Mouse (Mus musculus) kidney, embryonic 16.5 days (tissue): ENCODE data around the gene Col6a2. TPM values are rescaled to one million over a fixed set of nuclear protein-coding genes. Genes with fewer than 3 reads are reported as not detected.
A peak's percentile ranks its signal among the peaks of the same experiment; 100 is the strongest.

Source experiments
- ATAC-seq: fragments of 200-750 bp; cut with Nextera tagmentation; 2 replicates; pipeline ENCODE4 v1.8.0; 2017; ENCODE audit warnings: moderate TSS enrichment; ENCODE audit not compliant: low FRiP score, low TSS enrichment
- H3K27ac ChIP-seq: fragments of 300-500 bp; sonication (generic); 2 replicates; pipeline ENCODE4 v1.5.1; 2014; ENCODE audit warnings: low read length
- H3K27me3 ChIP-seq: fragments of 300-500 bp; sonication (generic); 2 replicates; pipeline ENCODE4 v1.6.1; 2014; ENCODE audit warnings: low read length, control low read depth, mixed read lengths; ENCODE audit not compliant: insufficient read depth
- H3K36me3 ChIP-seq: fragments of 300-500 bp; sonication (generic); 2 replicates; pipeline ENCODE4 v1.6.1; 2014; ENCODE audit warnings: low read length, control low read depth, mixed read lengths; ENCODE audit not compliant: insufficient read depth
- H3K4me1 ChIP-seq: fragments of 300-500 bp; sonication (generic); 2 replicates; pipeline ENCODE4 v1.6.1; 2014; ENCODE audit warnings: low read length, control low read depth, mixed read lengths; ENCODE audit not compliant: insufficient read depth
- H3K4me2 ChIP-seq: fragments of 300-500 bp; sonication (generic); replicated peaks from 2 replicates; pipeline ENCODE4 v1.6.1; 2014; ENCODE audit warnings: low read depth, low read length
- H3K4me3 ChIP-seq: fragments of 300-500 bp; sonication (generic); 2 replicates; pipeline ENCODE4 v1.5.1; 2014; ENCODE audit warnings: mild to moderate bottlenecking, low read length
- H3K9ac ChIP-seq: fragments of 300-500 bp; sonication (generic); replicated peaks from 2 replicates; pipeline ENCODE4 v1.6.1; 2014; ENCODE audit warnings: low read length
- H3K9me3 ChIP-seq: fragments of 300-500 bp; sonication (generic); 2 replicates; pipeline ENCODE4 v1.6.1; 2016; ENCODE audit warnings: low read length, control low read depth
- WGBS: fragments of 180-500 bp; shearing (Covaris S2); extraction: QIAGEN DNeasy Blood & Tissue Kit; methylation state at CpG from one replicate; pipeline ENCODE4 v1.1.7; 2014; 5-methylcytosine and 5-hydroxymethylcytosine counted together
- polyA plus RNA-seq: library from polyadenylated mRNA; unstranded; fragments of >200 nt; fragmentation: Nextera tagmentation; extraction: Ambion mirVana; gene quantifications from 2 replicates; pipeline ENCODE4 v1.2.1, GENCODE M21; 2015

The Col6a2 gene
- polyA plus RNA-seq, 1 experiment from 2014 or later = 91.3 TPM

GRCm38 (mm10) chr10:76622411-76622810 lies 1.0 kb downstream of the Col6a2 start:
- no peak overlapping the region for H3K27ac ChIP-seq
- peak overlapping the region; percentile 48 for H3K4me3 ChIP-seq
- peak overlapping the region; percentile 63 for H3K4me2 ChIP-seq
- H3K27me3 ChIP-seq = no peaks in the 10 kb centered on the region
- peak overlapping the region; percentile 61 for H3K9ac ChIP-seq
- no peak for ATAC-seq
- no peaks in the 10 kb centered on the region for H3K9me3 ChIP-seq
- H3K4me1 ChIP-seq = peaks cover 7% of the 10 kb centered on the region; the same call in 1 of the 2 replicates
- H3K36me3 ChIP-seq = no peaks in the 10 kb centered on the region
- WGBS = 64% methylated on average over 4 of the region's 4 CpGs

- H3K27ac ChIP-seq = no peak overlapping the region
- H3K9ac ChIP-seq = no peak overlapping the region
- peaks cover 9% of the 10 kb centered on the region for H3K36me3 ChIP-seq
- H3K4me1 ChIP-seq = no peaks in the 10 kb centered on the region
- H3K27me3 ChIP-seq = no peaks in the 10 kb centered on the region
- no peaks in the 10 kb centered on the region for H3K9me3 ChIP-seq
- no peak for ATAC-seq
- H3K4me3 ChIP-seq = no peak overlapping the region
- WGBS = 87% methylated on average over 7 of the region's 7 CpGs
- H3K4me2 ChIP-seq = no peak overlapping the region
Measured at GRCm38 (mm10) chr10:76612473-76612872, 11.0 kb downstream of the Col6a2 start.

- WGBS = 74% methylated on average over 3 of the region's 3 CpGs
- Histone ChIP-seq H3K4me2 (no peak overlapping the region), H3K27me3 (no peaks in the 10 kb centered on the region), H3K9ac (no peak overlapping the region), H3K9me3 (no peaks in the 10 kb centered on the region), H3K4me3 (no peak overlapping the region), H3K27ac (no peak overlapping the region), H3K36me3 (peaks cover 5% of the 10 kb centered on the region; the same call in 1 of the 2 replicates), H3K4me1 (no peaks in the 10 kb centered on the region)
- no peak for ATAC-seq
Measured at GRCm38 (mm10) chr10:76602690-76603089, 20.7 kb downstream of the Col6a2 start.

- WGBS = 91% methylated on average over 31 of the region's 31 CpGs
- Histone ChIP-seq H3K9ac (no peak overlapping the region), H3K4me3 (no peak overlapping the region), H3K27me3 (no peaks in the 10 kb centered on the region), H3K9me3 (no peaks in the 10 kb centered on the region), H3K4me2 (no peak overlapping the region), H3K36me3 (no peaks in the 10 kb centered on the region), H3K4me1 (no peaks in the 10 kb centered on the region), H3K27ac (no peak overlapping the region)
- ATAC-seq = no peak
Measured at GRCm38 (mm10) chr10:76596338-76596737, 27.1 kb downstream of the Col6a2 start.

GRCm38 (mm10) chr10:76590197-76590596 lies 33.2 kb downstream of the Col6a2 start:
- WGBS = 40% methylated on average over 11 of the region's 11 CpGs

GRCm38 (mm10) chr10:76586190-76586589 lies 37.2 kb downstream of the Col6a2 start:
- no peak overlapping the region for H3K4me3 ChIP-seq
- H3K4me2 ChIP-seq = no peak overlapping the region
- H3K9ac ChIP-seq = no peak overlapping the region
- no peaks in the 10 kb centered on the region for H3K36me3 ChIP-seq
- H3K27ac ChIP-seq = no peak overlapping the region
- 26% methylated on average over 1 of the region's 1 CpGs for WGBS
- no peak for ATAC-seq
- H3K27me3 ChIP-seq = no peaks in the 10 kb centered on the region
- no peaks in the 10 kb centered on the region for H3K9me3 ChIP-seq
- no peaks in the 10 kb centered on the region for H3K4me1 ChIP-seq

More at GRCm38 (mm10) chr10:76590197-76590596, 33.2 kb downstream of the Col6a2 start:
- no peak overlapping the region for H3K4me2 ChIP-seq
- no peak overlapping the region for H3K9ac ChIP-seq
- H3K27me3 ChIP-seq = no peaks in the 10 kb centered on the region
- H3K4me3 ChIP-seq = no peak overlapping the region
- H3K36me3 ChIP-seq = no peaks in the 10 kb centered on the region
- ATAC-seq = no peak
- H3K4me1 ChIP-seq = no peaks in the 10 kb centered on the region
- no peak overlapping the region for H3K27ac ChIP-seq
- no peaks in the 10 kb centered on the region for H3K9me3 ChIP-seq

GRCm38 (mm10) chr10:76584138-76584537 lies 39.3 kb downstream of the Col6a2 start:
- Histone ChIP-seq H3K4me2 (peak overlapping the region; percentile 46), H3K9me3 (no peaks in the 10 kb centered on the region)

GRCm38 (mm10) chr10:76576920-76577319 lies 46.5 kb downstream of the Col6a2 start:
- no peaks in the 10 kb centered on the region for H3K36me3 ChIP-seq
- no peak overlapping the region for H3K4me2 ChIP-seq
- 68% methylated on average over 7 of the region's 7 CpGs for WGBS
- no peak overlapping the region for H3K9ac ChIP-seq
- H3K9me3 ChIP-seq = no peaks in the 10 kb centered on the region
- no peak overlapping the region for H3K4me3 ChIP-seq
- H3K4me1 ChIP-seq = no peaks in the 10 kb centered on the region
- ATAC-seq = no peak
- no peak overlapping the region for H3K27ac ChIP-seq
- no peaks in the 10 kb centered on the region for H3K27me3 ChIP-seq

More at GRCm38 (mm10) chr10:76584138-76584537, 39.3 kb downstream of the Col6a2 start:
- WGBS = 8% methylated on average over 10 of the region's 10 CpGs
- Histone ChIP-seq H3K27me3 (no peaks in the 10 kb centered on the region), H3K36me3 (no peaks in the 10 kb centered on the region), H3K27ac (no peak overlapping the region), H3K4me1 (no peaks in the 10 kb centered on the region), H3K9ac (no peak overlapping the region), H3K4me3 (peak overlapping the region; percentile 14)
- ATAC-seq = peak; percentile 46; the same call in 1 of the 2 replicates

GRCm38 (mm10) chr10:76575374-76575773 lies 48.1 kb downstream of the Col6a2 start, which contains the start of gene Ftcd:
Ftcd (plus strand) TSS chr10:76575648.
- WGBS = 82% methylated on average over 3 of the region's 3 CpGs
- H3K27me3 ChIP-seq = no peaks in the 10 kb centered on the region
- no peak within 1 kb of the TSS for H3K4me3 ChIP-seq
- no peaks in the 10 kb centered on the region for H3K36me3 ChIP-seq
- no peaks in the 10 kb centered on the region for H3K9me3 ChIP-seq
- no peak within 1 kb of the TSS for H3K9ac ChIP-seq
- peak; percentile 49 for ATAC-seq
- no peak within 1 kb of the TSS for H3K4me2 ChIP-seq
- no peak within 1 kb of the TSS for H3K27ac ChIP-seq
- H3K4me1 ChIP-seq = no peaks in the 10 kb centered on the region

- no peak overlapping the region for H3K4me2 ChIP-seq
- WGBS = 75% methylated on average over 3 of the region's 3 CpGs
- H3K4me3 ChIP-seq = no peak overlapping the region
- H3K36me3 ChIP-seq = no peaks in the 10 kb centered on the region
- H3K9me3 ChIP-seq = no peaks in the 10 kb centered on the region
- no peak overlapping the region for H3K9ac ChIP-seq
- ATAC-seq = no peak
- H3K27ac ChIP-seq = no peak overlapping the region
- H3K4me1 ChIP-seq = no peaks in the 10 kb centered on the region
- H3K27me3 ChIP-seq = no peaks in the 10 kb centered on the region
Measured at GRCm38 (mm10) chr10:76572151-76572550, 51.3 kb downstream of the Col6a2 start.
